Mouse (Mus musculus): ENCODE results near the gene Krtap19-9b. TPM values are rescaled to one million over a fixed set of nuclear protein-coding genes. Genes with fewer than 3 reads are reported as not detected.

The Krtap19-9b gene
- not detected in 2 replicates for polyA plus RNA-seq (2016; fragmentation: Nextera tagmentation; extraction: Ambion mirVana)

- no peak within 1 kb of the TSS for H3K9ac ChIP-seq
- no peak within 1 kb of the TSS for H3K27ac ChIP-seq
- no peaks in the 10 kb centered on the region for H3K27me3 ChIP-seq
- no peak for ATAC-seq (ENCODE audit: low FRiP score)
- H3K9me3 ChIP-seq: no peaks in the 10 kb centered on the region
- H3K4me1 ChIP-seq: no peaks in the 10 kb centered on the region
- no peak within 1 kb of the TSS for H3K4me3 ChIP-seq (replicated peaks)
- H3K36me3 ChIP-seq (replicated peaks): no peaks in the 10 kb centered on the region
- 93% methylated on average over 3 of the region's 3 CpGs for WGBS
- H3K4me2 ChIP-seq: no peak within 1 kb of the TSS
Measured at GRCm38 (mm10) chr16:88932165-88932564, at the start of gene Krtap19-9b. Gene Krtap19-9b, minus strand, starts transcription at chr16:88932265.

GRCm38 (mm10) chr16:88962773-88963172, 30.7 kb upstream of the Krtap19-9b start, which contains the start of gene Krtap16-3:
Gene Krtap16-3, minus strand, starts transcription at chr16:88962873.
- Histone ChIP-seq H3K4me3 (replicated peaks) (no peak within 1 kb of the TSS), H3K9ac (no peak within 1 kb of the TSS), H3K27me3 (no peaks in the 10 kb centered on the region), H3K4me1 (no peaks in the 10 kb centered on the region), H3K4me2 (no peak within 1 kb of the TSS), H3K36me3 (replicated peaks) (no peaks in the 10 kb centered on the region), H3K27ac (no peak within 1 kb of the TSS), H3K9me3 (no peaks in the 10 kb centered on the region)
- peak; percentile 17; the same call in 1 of the 2 replicates for ATAC-seq (ENCODE audit: low FRiP score)
- WGBS: 73% methylated on average over 7 of the region's 7 CpGs

DNA sequence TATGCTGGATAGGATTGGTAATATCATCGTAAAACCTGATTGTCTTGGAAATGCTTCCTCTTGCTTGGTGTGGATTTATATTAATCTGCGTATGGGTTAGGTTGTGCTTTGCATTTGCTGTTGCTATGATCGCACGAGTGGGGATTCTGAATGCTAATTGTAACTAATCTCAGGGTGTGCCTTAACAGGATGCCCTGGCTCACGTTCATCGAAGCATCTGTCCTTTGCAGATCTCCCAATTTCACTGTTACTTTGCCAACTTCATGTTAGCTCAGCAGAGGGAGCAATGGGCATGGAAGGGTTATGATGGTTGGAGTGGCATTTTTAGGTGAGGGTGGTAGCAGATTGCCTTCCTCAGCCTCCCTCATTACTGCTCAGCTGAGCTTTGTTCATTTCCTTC, 9.0 kb upstream of the Krtap19-9b start:
- no peak overlapping the region for H3K4me3 ChIP-seq (replicated peaks)
- H3K36me3 ChIP-seq (replicated peaks): no peaks in the 10 kb centered on the region
- 89% methylated on average over 6 of the region's 6 CpGs for WGBS
- H3K27ac ChIP-seq: no peak overlapping the region
- H3K27me3 ChIP-seq: no peaks in the 10 kb centered on the region
- no peaks in the 10 kb centered on the region for H3K9me3 ChIP-seq
- ATAC-seq (ENCODE audit: low FRiP score): no peak
- no peak overlapping the region for H3K9ac ChIP-seq
- H3K4me2 ChIP-seq: no peak overlapping the region
- no peaks in the 10 kb centered on the region for H3K4me1 ChIP-seq

DNA sequence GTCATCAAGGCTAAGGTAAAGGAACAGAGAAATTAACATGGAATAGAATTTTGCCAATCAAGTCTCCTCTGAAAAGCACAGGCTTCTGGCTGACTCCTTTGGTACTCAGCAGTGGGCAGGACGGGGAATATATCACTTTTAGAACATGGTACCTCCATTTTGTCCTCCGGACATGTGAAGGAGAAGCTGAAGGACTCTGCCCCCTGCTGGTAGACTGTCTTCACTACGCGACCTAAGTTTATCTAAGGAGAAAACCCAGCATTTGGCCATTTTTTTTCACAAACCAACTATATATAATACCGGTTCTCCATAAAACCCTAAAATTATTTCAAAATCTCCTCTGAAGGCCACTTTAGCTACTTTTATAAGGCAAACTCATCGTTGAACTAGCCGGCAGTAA, 6.2 kb upstream of the Krtap19-9b start:
- no peaks in the 10 kb centered on the region for H3K4me1 ChIP-seq
- no peak; the same call in 1 of the 2 replicates for ATAC-seq (ENCODE audit: low FRiP score)
- no peak overlapping the region for H3K9ac ChIP-seq
- no peak overlapping the region for H3K4me2 ChIP-seq
- H3K27ac ChIP-seq: no peak overlapping the region
- H3K36me3 ChIP-seq (replicated peaks): no peaks in the 10 kb centered on the region
- WGBS: 76% methylated on average over 7 of the region's 7 CpGs
- H3K4me3 ChIP-seq (replicated peaks): no peak overlapping the region
- no peaks in the 10 kb centered on the region for H3K9me3 ChIP-seq
- H3K27me3 ChIP-seq: no peaks in the 10 kb centered on the region

GRCm38 (mm10) chr16:88896357-88896756, 35.7 kb downstream of the Krtap19-9b start, which contains the start of gene Krtap19-5:
Gene Krtap19-5, minus strand, starts transcription at chr16:88896457.
- 94% methylated on average over 6 of the region's 6 CpGs for WGBS
- Histone ChIP-seq H3K36me3 (replicated peaks) (no peaks in the 10 kb centered on the region), H3K4me2 (no peak within 1 kb of the TSS), H3K27ac (no peak within 1 kb of the TSS), H3K27me3 (no peaks in the 10 kb centered on the region), H3K9me3 (no peaks in the 10 kb centered on the region), H3K4me3 (replicated peaks) (no peak within 1 kb of the TSS), H3K9ac (no peak within 1 kb of the TSS), H3K4me1 (no peaks in the 10 kb centered on the region)
- ATAC-seq (ENCODE audit: low FRiP score): no peak

DNA sequence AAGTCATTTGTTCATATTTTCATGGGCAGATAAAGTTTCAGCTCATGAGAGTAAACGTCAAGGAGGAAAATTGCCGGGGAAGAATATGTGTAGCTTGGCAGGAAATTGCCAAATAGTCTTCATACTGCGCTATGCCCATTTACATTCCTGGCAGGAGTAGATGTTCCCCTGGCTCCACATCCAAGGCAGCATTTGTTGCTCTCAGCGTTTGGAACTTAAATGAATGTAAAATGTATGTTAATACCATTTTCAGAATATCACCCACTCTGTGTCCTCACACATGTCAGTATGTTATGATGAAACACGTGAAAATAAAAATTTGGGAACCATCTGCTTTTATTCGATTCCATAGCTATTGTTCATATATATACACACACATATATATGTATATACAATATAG, 45.2 kb downstream of the Krtap19-9b start:
- Histone ChIP-seq H3K4me1 (no peaks in the 10 kb centered on the region), H3K27ac (no peak overlapping the region), H3K27me3 (no peaks in the 10 kb centered on the region), H3K9ac (no peak overlapping the region), H3K36me3 (replicated peaks) (no peaks in the 10 kb centered on the region), H3K4me3 (replicated peaks) (no peak overlapping the region), H3K9me3 (no peaks in the 10 kb centered on the region), H3K4me2 (no peak overlapping the region)
- no peak for ATAC-seq (ENCODE audit: low FRiP score)
- 89% methylated on average over 6 of the region's 6 CpGs for WGBS

GRCm38 (mm10) chr16:88884989-88885388, 47.1 kb downstream of the Krtap19-9b start, which contains the start of gene Krtap19-4:
Gene Krtap19-4, minus strand, starts transcription at chr16:88885089.
- Histone ChIP-seq H3K27me3 (no peaks in the 10 kb centered on the region), H3K9me3 (no peaks in the 10 kb centered on the region), H3K27ac (no peak within 1 kb of the TSS), H3K9ac (no peak within 1 kb of the TSS), H3K4me1 (no peaks in the 10 kb centered on the region), H3K4me3 (replicated peaks) (no peak within 1 kb of the TSS), H3K4me2 (no peak within 1 kb of the TSS), H3K36me3 (replicated peaks) (no peaks in the 10 kb centered on the region)
- 89% methylated on average over 5 of the region's 5 CpGs for WGBS
- ATAC-seq (ENCODE audit: low FRiP score): no peak

Other genes with a start within 250 kb of the Krtap19-9b start
- not detected in 2 replicates for gene 2310061N02Rik, start 224.3 kb downstream of the Krtap19-9b start, polyA plus RNA-seq (2016; fragmentation: Nextera tagmentation; extraction: Ambion mirVana)
- gene Krtap13-1, start 203.4 kb downstream of the Krtap19-9b start, polyA plus RNA-seq (2016; fragmentation: Nextera tagmentation; extraction: Ambion mirVana): not detected in 2 replicates
- not detected in 2 replicates for gene Krtap13, start 180.6 kb downstream of the Krtap19-9b start, polyA plus RNA-seq (2016; fragmentation: Nextera tagmentation; extraction: Ambion mirVana)
- not detected in 2 replicates for gene 2310034C09Rik, start 173.4 kb downstream of the Krtap19-9b start, polyA plus RNA-seq (2016; fragmentation: Nextera tagmentation; extraction: Ambion mirVana)
- gene 2310057N15Rik, start 158.1 kb downstream of the Krtap19-9b start, polyA plus RNA-seq (2016; fragmentation: Nextera tagmentation; extraction: Ambion mirVana): not detected in 2 replicates
- gene Gm5965, start 154.4 kb downstream of the Krtap19-9b start, polyA plus RNA-seq (2016; fragmentation: Nextera tagmentation; extraction: Ambion mirVana): not detected in 2 replicates
- not detected in 2 replicates for gene Gm20741, start 120.0 kb downstream of the Krtap19-9b start, polyA plus RNA-seq (2016; fragmentation: Nextera tagmentation; extraction: Ambion mirVana)
- gene Krtap15, start 112.0 kb downstream of the Krtap19-9b start, polyA plus RNA-seq (2016; fragmentation: Nextera tagmentation; extraction: Ambion mirVana): not detected in 2 replicates
- not detected in 2 replicates for gene Krtap14, start 106.1 kb downstream of the Krtap19-9b start, polyA plus RNA-seq (2016; fragmentation: Nextera tagmentation; extraction: Ambion mirVana)
- gene Krtap19-1, start 62.9 kb downstream of the Krtap19-9b start, polyA plus RNA-seq (2016; fragmentation: Nextera tagmentation; extraction: Ambion mirVana): not detected in 2 replicates
- not detected in 2 replicates for gene Krtap19-2, start 58.0 kb downstream of the Krtap19-9b start, polyA plus RNA-seq (2016; fragmentation: Nextera tagmentation; extraction: Ambion mirVana)
- gene Krtap19-3, start 54.2 kb downstream of the Krtap19-9b start, polyA plus RNA-seq (2016; fragmentation: Nextera tagmentation; extraction: Ambion mirVana): not detected in 2 replicates
- not detected in 2 replicates for gene Krtap19-4, start 47.2 kb downstream of the Krtap19-9b start, polyA plus RNA-seq (2016; fragmentation: Nextera tagmentation; extraction: Ambion mirVana)
- not detected in 2 replicates for gene Krtap19-5, start 35.8 kb downstream of the Krtap19-9b start, polyA plus RNA-seq (2016; fragmentation: Nextera tagmentation; extraction: Ambion mirVana)
- not detected in 2 replicates for gene Krtap16-3, start 30.6 kb upstream of the Krtap19-9b start, polyA plus RNA-seq (2016; fragmentation: Nextera tagmentation; extraction: Ambion mirVana)
- not detected in 2 replicates for gene Krtap22-2, start 78.5 kb upstream of the Krtap19-9b start, polyA plus RNA-seq (2016; fragmentation: Nextera tagmentation; extraction: Ambion mirVana)
- not detected in 2 replicates for gene Gm10229, start 83.0 kb upstream of the Krtap19-9b start, polyA plus RNA-seq (2016; fragmentation: Nextera tagmentation; extraction: Ambion mirVana)
- gene Krtap6-1, start 99.4 kb upstream of the Krtap19-9b start, polyA plus RNA-seq (2016; fragmentation: Nextera tagmentation; extraction: Ambion mirVana): not detected in 2 replicates
- gene Gm10228, start 109.2 kb upstream of the Krtap19-9b start, polyA plus RNA-seq (2016; fragmentation: Nextera tagmentation; extraction: Ambion mirVana): not detected in 2 replicates
- not detected in 2 replicates for gene Krtap6-5, start 115.6 kb upstream of the Krtap19-9b start, polyA plus RNA-seq (2016; fragmentation: Nextera tagmentation; extraction: Ambion mirVana)
- not detected in 2 replicates for gene 1110025L11Rik, start 131.7 kb upstream of the Krtap19-9b start, polyA plus RNA-seq (2016; fragmentation: Nextera tagmentation; extraction: Ambion mirVana)
- gene Krtap6-3, start 151.8 kb upstream of the Krtap19-9b start, polyA plus RNA-seq (2016; fragmentation: Nextera tagmentation; extraction: Ambion mirVana): not detected in 2 replicates
- not detected in 2 replicates for gene Gm6358, start 208.6 kb upstream of the Krtap19-9b start, polyA plus RNA-seq (2016; fragmentation: Nextera tagmentation; extraction: Ambion mirVana)
- gene Gm10061, start 218.8 kb upstream of the Krtap19-9b start, polyA plus RNA-seq (2016; fragmentation: Nextera tagmentation; extraction: Ambion mirVana): not detected in 2 replicates
- not detected in 2 replicates for gene Gm9789, start 225.7 kb upstream of the Krtap19-9b start, polyA plus RNA-seq (2016; fragmentation: Nextera tagmentation; extraction: Ambion mirVana)
- gene Gm7735, start 237.2 kb upstream of the Krtap19-9b start, polyA plus RNA-seq (2016; fragmentation: Nextera tagmentation; extraction: Ambion mirVana): not detected in 2 replicates
- not detected in 2 replicates for gene 1110057P08Rik, start 242.5 kb upstream of the Krtap19-9b start, polyA plus RNA-seq (2016; fragmentation: Nextera tagmentation; extraction: Ambion mirVana)